Mouse (Mus musculus) hindbrain, embryonic 13.5 days (tissue): ENCODE data around the gene Trim44. TPM values are rescaled to one million over a fixed set of nuclear protein-coding genes. Genes with fewer than 3 reads are reported as not detected.

Experiments used
- ATAC-seq: fragments of 200-750 bp; cut with Nextera tagmentation; 2 replicates; pipeline ENCODE4 v1.8.0; 2017; ENCODE audit warnings: moderate TSS enrichment; ENCODE audit not compliant: low FRiP score
- H3K27ac ChIP-seq: fragments of 300-500 bp; sonication (generic); 2 replicates; pipeline ENCODE4 v1.5.1; 2015; ENCODE audit warnings: inconsistent platforms, mild to moderate bottlenecking, moderate library complexity
- H3K27me3 ChIP-seq: fragments of 300-500 bp; sonication (generic); 2 replicates; pipeline ENCODE4 v1.6.1; 2015; ENCODE audit warnings: mild to moderate bottlenecking, inconsistent platforms
- H3K36me3 ChIP-seq: fragments of 300-500 bp; sonication (generic); 2 replicates; pipeline ENCODE4 v1.6.1; 2015; ENCODE audit warnings: mild to moderate bottlenecking, inconsistent platforms
- H3K4me1 ChIP-seq: fragments of 300-500 bp; sonication (generic); replicated peaks from 2 replicates; pipeline ENCODE4 v1.6.1; 2015; ENCODE audit warnings: inconsistent platforms
- H3K4me2 ChIP-seq: fragments of 300-500 bp; sonication (generic); 2 replicates; pipeline ENCODE4 v1.6.1; 2015; ENCODE audit warnings: inconsistent platforms, mild to moderate bottlenecking, moderate library complexity
- H3K4me3 ChIP-seq: fragments of 300-500 bp; sonication (generic); 2 replicates; pipeline ENCODE4 v1.5.1; 2015; ENCODE audit warnings: mild to moderate bottlenecking, inconsistent platforms
- H3K9ac ChIP-seq: fragments of 300-500 bp; sonication (generic); 2 replicates; pipeline ENCODE4 v1.6.1; 2015; ENCODE audit warnings: mild to moderate bottlenecking, inconsistent platforms
- H3K9me3 ChIP-seq: fragments of 300-500 bp; sonication (generic); 2 replicates; pipeline ENCODE4 v1.6.1; 2016; ENCODE audit warnings: inconsistent platforms
- WGBS: fragments of 180-500 bp; shearing (Covaris S2); methylation state at CpG from one replicate; pipeline ENCODE4 v1.1.7; 2015; 5-methylcytosine and 5-hydroxymethylcytosine counted together
- polyA plus RNA-seq: library from polyadenylated mRNA; unstranded; fragments of >200 nt; fragmentation: Nextera tagmentation; extraction: Ambion mirVana; gene quantifications from 2 replicates; pipeline ENCODE4 v1.2.1, GENCODE M21; 2015

Gene Trim44
- polyA plus RNA-seq, 1 experiment from 2014 or later: 44.2 TPM

DNA sequence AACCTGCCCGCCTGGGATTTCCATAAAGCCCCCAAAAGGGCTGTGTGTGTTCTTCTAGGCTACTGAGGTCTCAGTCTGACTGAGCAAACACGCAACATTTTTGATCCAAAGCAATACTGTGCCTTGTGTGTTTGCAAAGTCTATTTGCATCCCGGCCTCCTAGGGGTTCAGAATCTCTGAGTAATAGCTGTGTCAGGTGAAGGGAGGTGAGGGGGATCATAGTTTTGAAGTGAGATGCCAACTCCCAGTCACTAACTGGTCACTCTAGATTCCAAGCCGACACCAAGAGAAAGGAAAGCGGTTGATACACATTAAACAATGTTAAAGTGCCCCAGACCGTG, 6.3 kb downstream of the Trim44 start:
- Histone ChIP-seq H3K27ac (peak overlapping the region; percentile 96), H3K27me3 (no peaks in the 10 kb centered on the region), H3K9ac (peak overlapping the region; percentile 91), H3K9me3 (no peaks in the 10 kb centered on the region), H3K4me1 (peaks cover 37% of the 10 kb centered on the region), H3K36me3 (no peaks in the 10 kb centered on the region), H3K4me3 (peak overlapping the region; percentile 81), H3K4me2 (peak overlapping the region; percentile 87)
- 28% methylated on average over 6 of the region's 6 CpGs for WGBS
- no peak; the same call in 1 of the 2 replicates for ATAC-seq

DNA sequence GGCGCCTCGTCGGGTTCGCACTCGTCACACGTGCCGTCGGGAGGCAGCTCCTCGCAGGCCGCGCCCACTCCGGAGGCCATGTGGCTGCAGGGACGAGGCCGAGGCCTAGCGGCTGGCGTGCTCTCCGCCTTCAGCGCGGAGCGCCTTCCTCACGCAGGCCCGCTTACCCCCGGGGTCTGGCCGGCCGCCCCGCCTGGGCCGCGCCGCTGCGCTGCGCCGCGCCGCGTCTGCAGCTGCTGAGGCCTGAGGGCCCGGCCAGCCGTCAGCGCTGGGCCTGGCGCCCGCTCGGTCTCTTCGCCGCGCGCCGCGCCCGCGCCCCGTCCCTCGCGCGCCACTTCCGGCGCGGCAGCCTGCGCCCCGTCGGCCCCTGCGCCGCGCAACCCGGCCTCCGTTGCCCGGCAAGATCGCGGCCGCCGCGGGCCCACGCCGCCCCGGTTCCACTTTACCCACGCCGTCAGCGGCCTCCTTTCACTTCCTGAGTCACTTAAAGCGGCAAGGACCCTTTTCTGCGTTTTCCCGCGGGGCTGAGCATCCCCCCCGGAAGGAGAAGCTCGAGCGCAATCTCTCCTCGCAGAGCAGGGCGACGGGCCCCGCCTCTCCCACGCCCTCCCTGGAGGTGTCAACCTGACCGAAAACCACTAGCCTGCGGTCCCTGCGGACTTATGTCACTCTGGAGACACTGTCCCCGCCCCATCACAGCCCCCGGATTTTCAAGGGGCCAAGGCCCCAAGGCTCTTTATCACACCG, 6.8 kb downstream of the Trim44 start:
- H3K9me3 ChIP-seq: no peaks in the 10 kb centered on the region
- peak overlapping the region; percentile 96 for H3K27ac ChIP-seq
- no peaks in the 10 kb centered on the region for H3K36me3 ChIP-seq
- H3K9ac ChIP-seq: peak overlapping the region; percentile 91
- H3K27me3 ChIP-seq: no peaks in the 10 kb centered on the region
- WGBS: under 1% methylated on average over 67 of the region's 94 CpGs
- H3K4me2 ChIP-seq: peak overlapping the region; percentile 87
- peaks cover 37% of the 10 kb centered on the region for H3K4me1 ChIP-seq
- peak overlapping the region; percentile 81 for H3K4me3 ChIP-seq
- ATAC-seq: peak; percentile 93

DNA sequence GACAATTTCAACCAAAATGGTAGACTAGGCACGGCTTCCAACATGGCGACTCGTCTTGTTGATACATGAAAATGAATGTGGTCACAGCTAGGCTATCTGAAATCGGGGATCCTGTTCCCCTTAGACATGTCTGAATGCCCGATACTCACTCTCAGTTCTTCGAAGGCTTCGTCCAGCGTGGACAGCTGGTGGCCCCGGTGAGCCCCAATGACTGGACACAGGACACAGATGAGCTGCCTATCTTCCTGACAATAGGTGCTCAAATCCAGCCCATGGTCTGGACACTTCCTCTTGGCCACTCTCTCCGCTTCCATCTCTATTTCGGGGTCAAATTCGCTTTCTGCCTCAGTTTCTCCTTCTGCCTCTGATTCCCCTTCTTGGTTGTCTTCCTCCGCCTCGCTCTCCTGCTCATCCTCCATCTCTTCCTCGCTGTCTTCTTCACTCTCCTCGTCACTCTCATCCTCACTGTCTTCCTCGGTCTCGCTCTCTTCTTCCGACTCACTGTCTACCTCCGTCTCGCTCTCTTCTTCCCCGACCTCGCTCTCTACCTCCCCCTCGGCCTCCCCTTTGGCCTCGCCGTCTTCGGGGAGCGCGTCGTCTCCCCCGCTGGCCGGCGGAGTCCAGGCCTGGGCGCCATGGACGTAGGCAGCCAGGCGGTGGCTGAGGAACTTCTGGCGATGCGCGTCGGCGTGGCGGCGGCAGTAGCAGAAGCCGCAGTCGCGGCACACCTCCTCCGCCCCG, 7.6 kb downstream of the Trim44 start:
- Histone ChIP-seq H3K27me3 (no peaks in the 10 kb centered on the region), H3K9ac (peak overlapping the region; percentile 91), H3K27ac (peak overlapping the region; percentile 96), H3K4me3 (peak overlapping the region; percentile 81), H3K4me2 (peak overlapping the region; percentile 87), H3K9me3 (no peaks in the 10 kb centered on the region), H3K4me1 (peaks cover 37% of the 10 kb centered on the region), H3K36me3 (no peaks in the 10 kb centered on the region)
- ATAC-seq: no peak; the same call in 1 of the 2 replicates
- 38% methylated on average over 48 of the region's 48 CpGs for WGBS

DNA sequence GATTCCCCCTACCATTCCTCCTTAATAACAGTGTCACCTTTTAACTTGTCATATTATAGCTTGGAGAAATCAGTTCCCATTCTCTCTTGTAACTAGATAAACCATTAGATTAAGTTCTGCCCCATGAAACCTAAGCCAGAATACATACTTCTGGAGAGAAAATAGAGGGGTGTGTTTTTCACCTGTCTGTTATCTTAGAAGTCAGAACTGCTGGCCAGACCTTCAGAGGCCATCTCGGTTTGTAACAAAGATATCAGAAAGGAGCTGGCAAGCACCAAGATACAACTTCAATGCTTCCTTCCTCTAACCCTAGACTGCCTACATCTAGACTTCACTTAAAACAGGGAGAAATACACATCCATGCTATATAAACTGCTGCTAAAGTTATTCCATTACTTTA, 11.1 kb downstream of the Trim44 start:
- Histone ChIP-seq H3K36me3 (no peaks in the 10 kb centered on the region), H3K27ac (no peak overlapping the region), H3K9ac (no peak overlapping the region), H3K4me3 (no peak overlapping the region), H3K4me2 (no peak overlapping the region), H3K9me3 (no peaks in the 10 kb centered on the region), H3K4me1 (peaks cover 36% of the 10 kb centered on the region), H3K27me3 (no peaks in the 10 kb centered on the region)
- no peak for ATAC-seq
- WGBS: 93% methylated on average over 1 of the region's 1 CpGs

DNA sequence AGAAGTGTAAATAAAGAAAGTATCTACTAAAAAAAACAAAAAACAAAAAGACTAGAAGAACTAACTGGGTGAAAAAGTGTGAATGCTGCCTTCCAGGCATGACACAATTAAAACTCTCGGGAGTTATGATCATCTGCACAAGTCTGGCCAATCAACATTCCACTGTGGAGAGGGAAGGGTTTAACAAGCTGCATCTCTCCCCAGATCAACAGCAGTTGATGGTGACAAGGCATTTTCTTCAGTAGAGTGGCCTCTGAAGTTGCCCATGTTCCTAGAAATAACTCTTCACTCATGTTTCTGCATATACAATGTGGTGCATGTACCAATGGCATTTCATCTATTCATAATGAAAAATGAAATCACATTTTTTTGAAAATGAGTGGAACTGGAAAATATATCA, 14.2 kb downstream of the Trim44 start:
- no peak for ATAC-seq
- Histone ChIP-seq H3K9ac (no peak overlapping the region), H3K27ac (no peak overlapping the region), H3K9me3 (no peaks in the 10 kb centered on the region), H3K4me2 (no peak overlapping the region), H3K4me3 (no peak overlapping the region), H3K4me1 (peaks cover 17% of the 10 kb centered on the region), H3K27me3 (no peaks in the 10 kb centered on the region), H3K36me3 (no peaks in the 10 kb centered on the region)
- 89% methylated on average over 1 of the region's 1 CpGs for whole genome bisulfite sequencing

DNA sequence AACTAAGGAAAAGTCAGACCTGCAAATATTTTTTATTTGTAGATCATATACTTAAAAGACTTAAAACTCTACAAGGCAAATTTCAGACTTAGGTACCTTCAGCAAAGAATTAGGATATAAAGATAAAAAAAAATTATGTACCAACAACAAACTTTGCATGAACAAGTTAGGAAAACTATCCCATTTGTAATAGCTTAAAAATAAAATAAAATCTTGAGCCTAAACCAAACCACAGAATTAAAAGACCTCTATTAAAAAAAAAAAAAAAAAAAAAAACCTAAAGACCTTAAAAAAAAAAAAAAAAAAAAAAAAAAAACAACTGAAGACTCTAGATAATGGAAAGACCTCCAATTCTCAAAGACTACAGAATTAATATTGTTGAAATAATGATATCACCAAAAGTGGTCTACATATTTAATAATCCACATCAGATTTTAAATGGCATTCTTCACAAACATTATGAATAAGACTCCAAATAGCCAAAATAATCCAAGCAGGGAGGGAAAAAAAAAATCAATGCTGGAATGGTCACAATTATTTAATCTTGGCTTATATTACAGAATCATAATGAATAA, 22.2 kb downstream of the Trim44 start:
- Histone ChIP-seq H3K9ac (no peak overlapping the region), H3K27me3 (no peaks in the 10 kb centered on the region), H3K27ac (no peak overlapping the region)

DNA sequence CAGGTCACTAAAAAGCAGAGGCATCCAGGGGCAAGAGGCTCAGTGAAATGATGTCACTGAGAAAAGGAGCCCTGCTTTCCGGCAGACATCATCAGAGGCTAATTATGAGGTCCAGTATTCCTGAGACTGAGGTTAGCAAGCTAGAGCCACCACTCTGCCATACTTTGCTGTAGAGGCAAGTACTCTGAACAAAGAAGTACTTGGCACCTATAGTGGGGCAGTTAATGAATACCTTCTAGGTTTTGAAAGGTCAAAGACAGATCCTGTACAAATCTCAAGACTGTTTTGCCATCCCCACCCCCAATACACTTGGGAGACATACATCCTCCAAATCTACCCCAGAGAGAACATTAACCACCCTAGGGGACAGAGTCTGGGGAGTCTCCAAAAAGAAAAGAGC, 23.1 kb downstream of the Trim44 start:
- no peak overlapping the region for H3K4me3 ChIP-seq
- no peaks in the 10 kb centered on the region for H3K9me3 ChIP-seq
- H3K9ac ChIP-seq: no peak overlapping the region
- no peak overlapping the region for H3K4me2 ChIP-seq
- no peak for ATAC-seq
- H3K27me3 ChIP-seq: no peaks in the 10 kb centered on the region
- H3K36me3 ChIP-seq: peaks cover 6% of the 10 kb centered on the region; the same call in 1 of the 2 replicates
- H3K4me1 ChIP-seq: peaks cover 19% of the 10 kb centered on the region
- WGBS: 71% methylated on average over 1 of the region's 1 CpGs
- H3K27ac ChIP-seq: no peak overlapping the region

More for the DNA sequence above, 22.2 kb downstream of the Trim44 start:
- H3K9me3 ChIP-seq: no peaks in the 10 kb centered on the region
- H3K4me1 ChIP-seq: peaks cover 19% of the 10 kb centered on the region
- no peak overlapping the region for H3K4me3 ChIP-seq
- peaks cover 3% of the 10 kb centered on the region; the same call in 1 of the 2 replicates for H3K36me3 ChIP-seq
- no peak overlapping the region for H3K4me2 ChIP-seq
- ATAC-seq: no peak

DNA sequence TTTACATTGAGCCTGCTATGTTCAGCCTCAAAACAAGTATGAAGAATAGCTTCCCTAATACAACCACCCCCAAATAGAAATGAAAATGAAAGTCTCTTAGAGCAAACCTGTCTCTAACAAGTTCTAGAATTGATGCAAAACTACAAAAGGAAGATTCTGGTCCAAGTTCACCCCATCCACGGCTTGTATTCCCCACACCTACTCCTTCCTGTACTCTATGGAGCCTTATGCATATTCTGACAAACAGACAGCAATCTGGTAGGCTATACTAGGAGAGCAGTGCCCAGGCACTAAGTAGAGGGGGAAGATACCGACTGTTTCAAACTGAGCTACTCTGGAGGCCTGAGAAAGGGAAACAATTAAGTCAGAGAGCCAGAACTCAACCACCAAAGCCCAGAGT, 23.6 kb downstream of the Trim44 start:
- 0 out of 2 replicates have a peak overlapping the region, but pooled peaks have one; percentile 61 for H3K27ac ChIP-seq
- no peak overlapping the region for H3K9ac ChIP-seq
- ATAC-seq: no peak
- no peak overlapping the region for H3K4me3 ChIP-seq
- H3K4me1 ChIP-seq: peaks cover 19% of the 10 kb centered on the region
- peaks cover 6% of the 10 kb centered on the region; the same call in 1 of the 2 replicates for H3K36me3 ChIP-seq
- H3K27me3 ChIP-seq: no peaks in the 10 kb centered on the region
- H3K9me3 ChIP-seq: no peaks in the 10 kb centered on the region
- no peak overlapping the region for H3K4me2 ChIP-seq
- WGBS: 50% methylated on average over 2 of the region's 2 CpGs

DNA sequence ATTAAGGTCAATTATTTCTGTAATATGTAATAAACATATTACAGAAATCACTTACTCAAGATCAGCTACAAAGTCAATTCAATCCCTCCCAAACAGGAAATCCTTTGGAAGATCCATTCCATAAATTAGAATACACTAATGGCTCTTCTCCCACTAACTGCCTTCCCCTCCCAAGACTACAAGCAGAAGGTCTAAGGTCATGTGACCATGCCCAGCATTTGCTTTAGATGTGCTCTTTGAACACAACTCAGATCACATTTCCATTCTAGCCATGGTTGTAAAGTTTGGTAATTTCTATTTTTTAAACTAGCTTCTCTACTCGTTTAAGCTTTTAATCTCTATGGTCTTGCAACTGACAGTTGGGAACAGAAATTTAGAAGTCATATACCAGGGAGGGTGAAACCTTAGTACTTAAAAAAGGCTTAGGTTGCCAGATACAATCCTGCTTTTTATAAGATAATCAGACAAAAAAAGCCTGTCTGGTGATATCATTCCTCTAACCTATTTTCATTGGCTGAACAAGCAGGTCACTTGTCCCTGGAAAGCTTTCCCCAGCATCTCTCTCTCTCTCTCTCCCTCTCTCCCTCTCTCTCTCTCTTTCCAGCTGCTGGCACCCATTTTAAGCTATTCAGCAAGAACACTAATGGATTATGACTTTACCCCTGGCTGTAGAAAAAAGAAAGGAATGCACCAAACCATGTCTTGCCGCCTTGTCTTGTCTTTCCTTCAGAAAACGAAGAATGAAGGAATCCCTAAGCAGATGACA, 24.4 kb downstream of the Trim44 start:
- Histone ChIP-seq H3K4me1 (peaks cover 19% of the 10 kb centered on the region), H3K4me2 (no peak overlapping the region), H3K9me3 (no peaks in the 10 kb centered on the region), H3K27me3 (no peaks in the 10 kb centered on the region), H3K36me3 (peaks cover 6% of the 10 kb centered on the region; the same call in 1 of the 2 replicates), H3K27ac (peak overlapping the region; percentile 61; the same call in 1 of the 2 replicates), H3K9ac (no peak overlapping the region), H3K4me3 (no peak overlapping the region)
- ATAC-seq: no peak
- WGBS: 60% methylated on average over 3 of the region's 3 CpGs

DNA sequence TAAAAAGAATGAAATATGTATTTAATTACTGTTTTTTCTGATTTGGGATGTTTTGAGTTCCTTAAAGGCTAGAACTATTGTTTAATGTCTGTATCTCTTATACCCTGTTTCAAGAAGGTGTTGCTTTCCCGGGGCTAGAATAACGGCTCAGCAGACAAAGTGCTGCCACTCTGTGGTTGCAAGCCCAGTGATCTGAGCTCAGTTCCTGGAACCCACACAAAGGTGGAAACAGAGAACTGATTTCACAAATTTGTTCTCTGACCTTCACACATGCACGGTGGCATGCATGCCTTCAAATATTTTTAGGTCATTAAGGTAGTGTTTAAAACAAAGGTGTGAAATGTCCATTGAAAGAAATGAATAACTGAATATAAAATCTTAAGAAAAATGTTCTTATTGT, 25.1 kb downstream of the Trim44 start:
- H3K4me3 ChIP-seq: no peak overlapping the region
- 82% methylated on average over 3 of the region's 3 CpGs for WGBS
- H3K4me1 ChIP-seq: peaks cover 19% of the 10 kb centered on the region
- no peaks in the 10 kb centered on the region for H3K27me3 ChIP-seq
- ATAC-seq: no peak
- H3K27ac ChIP-seq: no peak overlapping the region
- peaks cover 6% of the 10 kb centered on the region; the same call in 1 of the 2 replicates for H3K36me3 ChIP-seq
- no peak overlapping the region for H3K4me2 ChIP-seq
- no peak overlapping the region for H3K9ac ChIP-seq
- H3K9me3 ChIP-seq: no peaks in the 10 kb centered on the region

DNA sequence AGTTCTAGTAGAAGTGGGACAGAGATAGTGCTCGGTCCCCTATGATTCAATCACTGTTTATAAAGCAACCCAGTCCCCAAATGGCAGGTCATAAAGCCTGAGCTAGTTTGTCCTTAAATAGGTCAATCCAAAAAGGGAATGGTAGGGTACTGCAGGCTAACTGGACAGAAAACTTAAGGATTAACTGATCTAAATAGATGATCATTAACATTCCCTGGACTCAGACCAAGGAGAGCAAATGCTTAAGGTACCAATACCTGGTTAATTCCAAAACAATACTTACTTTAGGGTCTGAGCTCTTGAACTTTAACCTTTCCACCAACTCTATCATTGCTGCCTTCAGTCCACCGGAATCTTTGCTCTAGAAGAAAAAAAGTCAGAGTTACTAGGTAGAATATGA, 27.0 kb downstream of the Trim44 start:
- WGBS: 92% methylated on average over 2 of the region's 2 CpGs
- no peak overlapping the region for H3K4me2 ChIP-seq
- H3K9me3 ChIP-seq: no peaks in the 10 kb centered on the region
- H3K27me3 ChIP-seq: no peaks in the 10 kb centered on the region
- H3K4me1 ChIP-seq: peaks cover 19% of the 10 kb centered on the region
- no peak overlapping the region for H3K9ac ChIP-seq
- peaks cover 13% of the 10 kb centered on the region; the same call in 1 of the 2 replicates for H3K36me3 ChIP-seq
- ATAC-seq: no peak
- H3K27ac ChIP-seq: no peak overlapping the region
- no peak overlapping the region for H3K4me3 ChIP-seq

DNA sequence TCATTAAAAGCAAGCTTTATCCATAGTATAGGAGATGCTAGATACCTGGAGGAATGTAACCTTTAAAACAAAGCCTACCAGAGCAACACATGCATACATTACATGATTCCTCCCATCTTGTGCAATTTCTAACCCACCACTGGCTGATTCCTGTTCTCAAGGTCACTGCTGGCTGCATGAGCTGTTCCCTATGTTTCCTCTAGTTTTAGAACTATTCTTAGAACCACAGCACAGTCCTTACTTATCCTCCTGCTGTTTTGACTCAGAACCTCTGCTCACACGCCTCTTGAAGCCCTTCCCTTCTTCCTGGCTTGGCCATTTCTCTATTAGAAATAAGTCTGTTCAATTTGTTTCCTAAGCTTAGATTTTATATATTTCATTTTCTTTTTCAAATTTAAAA, 28.7 kb downstream of the Trim44 start:
- no peak for ATAC-seq
- WGBS: 69% methylated on average over 1 of the region's 1 CpGs
- no peaks in the 10 kb centered on the region for H3K27me3 ChIP-seq
- H3K9me3 ChIP-seq: no peaks in the 10 kb centered on the region
- H3K4me3 ChIP-seq: no peak overlapping the region
- no peak overlapping the region for H3K9ac ChIP-seq
- peaks cover 13% of the 10 kb centered on the region; the same call in 1 of the 2 replicates for H3K36me3 ChIP-seq
- peaks cover 10% of the 10 kb centered on the region for H3K4me1 ChIP-seq
- no peak overlapping the region for H3K27ac ChIP-seq
- H3K4me2 ChIP-seq: no peak overlapping the region
